Mouse (Mus musculus): ENCODE measurements around the gene Smim12. TPM values are rescaled to one million over a fixed set of nuclear protein-coding genes. Genes with fewer than 3 reads are reported as not detected.
A peak's percentile ranks its signal among the peaks of the same experiment; 100 is the strongest.

Smim12 gene
- polyA plus RNA-seq, 1 experiment: 24.2 TPM

DNA sequence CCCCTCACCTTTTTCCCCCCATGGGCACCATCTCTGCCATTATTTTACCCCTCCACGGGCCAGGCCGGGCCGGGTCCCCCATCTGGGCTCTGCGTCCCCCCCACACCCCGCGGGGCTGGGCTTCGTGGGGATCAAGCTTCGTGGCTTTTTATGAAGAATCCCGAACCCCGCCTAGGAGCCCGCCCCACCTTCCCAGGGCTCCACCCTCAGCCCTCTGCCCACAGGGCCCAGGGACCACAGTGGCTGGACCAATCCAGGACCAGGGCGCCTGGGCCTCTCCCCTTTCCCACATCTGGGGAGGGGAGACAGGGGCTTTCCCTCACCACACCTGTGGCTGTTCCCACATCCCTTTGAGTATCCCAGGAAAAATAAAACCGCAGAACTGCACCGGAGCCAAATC is 7.0 kb upstream of the Smim12 start:
- no peak for TF ChIP-seq CTCF (IDR thresholded peaks at IDR 0.05; ENCODE audit: control insufficient read depth, insufficient read depth, insufficient replicate concordance, low read depth, low read length)
- TF ChIP-seq POLR2A (IDR thresholded peaks at IDR 0.05; ENCODE audit: control insufficient read depth, low read depth, low read length): no peak
- no peak overlapping the region for H3K27ac ChIP-seq (ENCODE audit: control insufficient read depth, insufficient read depth, low read depth, low read length)
- peak overlapping the region; percentile 28 for H3K4me3 ChIP-seq (ENCODE audit: control insufficient read depth, low read depth, low read length)
- H3K4me1 ChIP-seq (ENCODE audit: control insufficient read depth, insufficient read depth, low read length): peaks cover 9% of the 10 kb centered on the region
- no peaks in the 10 kb centered on the region for H3K36me3 ChIP-seq (ENCODE audit: control insufficient read depth, insufficient read depth, low read length)
- H3K27me3 ChIP-seq (ENCODE audit: control insufficient read depth, insufficient read depth, low read length): no peaks in the 10 kb centered on the region

DNA sequence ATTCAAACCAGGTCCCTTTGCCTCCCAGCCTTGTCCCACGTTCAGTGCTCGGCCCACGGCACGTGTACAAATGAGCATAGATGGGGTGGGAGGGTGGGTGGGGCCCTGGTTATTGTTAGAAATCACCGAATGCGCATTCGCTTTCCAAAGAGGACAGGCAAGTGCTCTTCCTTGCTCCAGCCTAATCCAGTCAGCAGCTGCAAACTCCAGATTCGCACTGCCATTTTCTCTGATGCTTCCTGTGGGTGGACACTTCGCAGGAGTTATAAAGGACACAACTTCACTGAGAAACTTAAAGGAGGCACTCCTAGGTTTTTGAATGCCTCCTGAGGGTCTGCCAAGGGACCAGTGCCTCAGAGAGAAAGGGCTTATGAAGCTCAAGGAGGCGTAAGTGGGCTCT is 6.3 kb upstream of the Smim12 start:
- peaks cover 5% of the 10 kb centered on the region for H3K4me1 ChIP-seq (ENCODE audit: control insufficient read depth, insufficient read depth, low read length)
- H3K27ac ChIP-seq (ENCODE audit: control insufficient read depth, insufficient read depth, low read depth, low read length): no peak overlapping the region
- H3K27me3 ChIP-seq (ENCODE audit: control insufficient read depth, insufficient read depth, low read length): no peaks in the 10 kb centered on the region
- no peaks in the 10 kb centered on the region for H3K36me3 ChIP-seq (ENCODE audit: control insufficient read depth, insufficient read depth, low read length)
- TF ChIP-seq POLR2A (IDR thresholded peaks at IDR 0.05; ENCODE audit: control insufficient read depth, low read depth, low read length): no peak
- no peak for TF ChIP-seq CTCF (IDR thresholded peaks at IDR 0.05; ENCODE audit: control insufficient read depth, insufficient read depth, insufficient replicate concordance, low read depth, low read length)
- H3K4me3 ChIP-seq (ENCODE audit: control insufficient read depth, low read depth, low read length): no peak overlapping the region

DNA sequence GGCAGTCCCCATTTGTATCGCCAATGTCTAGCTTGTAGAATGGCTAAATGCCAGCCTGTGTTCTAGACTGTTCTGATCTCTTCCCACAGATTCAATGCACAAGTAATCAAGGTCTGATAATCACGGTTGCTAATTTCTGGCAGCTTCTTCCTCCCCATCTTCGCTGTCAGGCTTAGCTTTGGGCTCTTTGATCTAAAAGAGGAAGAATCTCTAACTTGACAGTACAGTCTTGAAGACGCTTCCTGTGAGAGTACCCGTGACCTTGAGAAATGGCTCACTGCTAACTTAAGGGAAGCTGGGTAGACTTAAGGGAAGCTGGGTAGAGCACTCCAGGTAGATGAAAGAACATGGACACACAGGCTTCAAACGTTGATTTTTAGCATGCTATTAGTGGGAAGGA is 888 bp upstream of the Smim12 start:
- TF ChIP-seq CTCF (IDR thresholded peaks at IDR 0.05; ENCODE audit: control insufficient read depth, insufficient read depth, insufficient replicate concordance, low read depth, low read length) (no peak), POLR2A (IDR thresholded peaks at IDR 0.05; ENCODE audit: control insufficient read depth, low read depth, low read length) (no peak)
- Histone ChIP-seq H3K27me3 (ENCODE audit: control insufficient read depth, insufficient read depth, low read length) (no peaks in the 10 kb centered on the region), H3K4me3 (ENCODE audit: control insufficient read depth, low read depth, low read length) (no peak overlapping the region), H3K27ac (ENCODE audit: control insufficient read depth, insufficient read depth, low read depth, low read length) (no peak overlapping the region), H3K4me1 (ENCODE audit: control insufficient read depth, insufficient read depth, low read length) (peaks cover 8% of the 10 kb centered on the region), H3K36me3 (ENCODE audit: control insufficient read depth, insufficient read depth, low read length) (no peaks in the 10 kb centered on the region)

DNA sequence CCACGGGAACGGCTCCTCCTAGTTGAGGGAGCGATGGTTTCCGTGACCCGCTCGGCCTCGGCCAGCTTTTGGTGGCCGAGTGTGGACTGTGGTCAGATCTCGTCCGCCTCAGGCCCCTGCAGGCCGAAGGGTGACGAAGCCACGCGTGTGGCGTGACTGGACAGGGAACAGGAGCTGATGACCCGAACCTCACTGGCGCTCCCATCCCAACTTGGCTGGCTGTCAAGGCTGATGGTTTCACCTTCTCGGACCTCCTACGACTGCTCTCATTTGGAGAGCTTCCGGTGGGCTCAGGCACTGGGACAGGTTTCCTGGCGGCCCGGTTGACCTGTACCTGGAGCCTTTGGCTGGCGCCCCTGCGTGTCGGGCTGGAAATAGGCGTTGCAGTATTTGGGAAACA is 369 bp downstream of the Smim12 start:
- TF ChIP-seq CTCF (IDR thresholded peaks at IDR 0.05; ENCODE audit: control insufficient read depth, insufficient read depth, insufficient replicate concordance, low read depth, low read length) (no peak), POLR2A (IDR thresholded peaks at IDR 0.05; ENCODE audit: control insufficient read depth, low read depth, low read length) (no peak)
- H3K27ac ChIP-seq (ENCODE audit: control insufficient read depth, insufficient read depth, low read depth, low read length): peak overlapping the region; percentile 91
- H3K36me3 ChIP-seq (ENCODE audit: control insufficient read depth, insufficient read depth, low read length): no peaks in the 10 kb centered on the region
- H3K4me1 ChIP-seq (ENCODE audit: control insufficient read depth, insufficient read depth, low read length): peaks cover 8% of the 10 kb centered on the region
- H3K4me3 ChIP-seq (ENCODE audit: control insufficient read depth, low read depth, low read length): peak overlapping the region; percentile 99
- no peaks in the 10 kb centered on the region for H3K27me3 ChIP-seq (ENCODE audit: control insufficient read depth, insufficient read depth, low read length)

DNA sequence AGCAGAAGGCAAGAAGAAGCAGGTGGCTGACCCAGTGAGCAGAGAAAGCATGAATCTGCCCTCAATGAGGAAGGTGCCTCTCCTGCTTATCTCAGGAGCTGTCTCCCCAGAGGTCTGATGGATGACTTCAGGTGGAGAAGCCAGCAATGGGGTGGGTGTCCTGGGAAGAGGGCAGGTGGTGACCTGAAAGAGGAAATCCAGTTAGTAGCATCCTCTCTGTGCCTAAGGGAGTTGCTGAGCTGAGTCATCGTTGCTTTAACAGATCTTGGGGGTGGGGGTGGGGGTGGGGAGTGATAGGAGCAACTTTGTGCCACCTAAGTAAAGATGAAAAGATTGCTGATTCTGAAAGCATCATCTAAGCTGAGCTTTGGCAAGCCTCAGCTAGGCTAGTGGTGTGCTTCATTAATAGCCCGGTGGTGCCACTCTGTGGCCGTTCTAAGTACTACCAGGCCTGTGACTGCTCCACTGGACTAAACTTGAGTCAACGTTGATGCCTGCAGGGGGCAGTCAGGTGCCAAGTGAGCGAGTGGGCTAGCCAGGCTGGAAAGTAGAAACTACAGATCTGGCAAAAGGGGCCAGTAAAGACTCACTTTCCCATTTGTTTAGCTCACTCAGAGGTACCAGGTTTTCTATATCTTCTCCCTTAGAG is 6.2 kb downstream of the Smim12 start:
- no peak overlapping the region for H3K27ac ChIP-seq (ENCODE audit: control insufficient read depth, insufficient read depth, low read depth, low read length)
- H3K36me3 ChIP-seq (ENCODE audit: control insufficient read depth, insufficient read depth, low read length): no peaks in the 10 kb centered on the region
- H3K4me3 ChIP-seq (ENCODE audit: control insufficient read depth, low read depth, low read length): no peak overlapping the region
- H3K4me1 ChIP-seq (ENCODE audit: control insufficient read depth, insufficient read depth, low read length): peaks cover 13% of the 10 kb centered on the region
- TF ChIP-seq CTCF (IDR thresholded peaks at IDR 0.05; ENCODE audit: control insufficient read depth, insufficient read depth, insufficient replicate concordance, low read depth, low read length) (peak; percentile 73; the same call in 1 of the 2 replicates), POLR2A (IDR thresholded peaks at IDR 0.05; ENCODE audit: control insufficient read depth, low read depth, low read length) (no peak)
- no peaks in the 10 kb centered on the region for H3K27me3 ChIP-seq (ENCODE audit: control insufficient read depth, insufficient read depth, low read length)

DNA sequence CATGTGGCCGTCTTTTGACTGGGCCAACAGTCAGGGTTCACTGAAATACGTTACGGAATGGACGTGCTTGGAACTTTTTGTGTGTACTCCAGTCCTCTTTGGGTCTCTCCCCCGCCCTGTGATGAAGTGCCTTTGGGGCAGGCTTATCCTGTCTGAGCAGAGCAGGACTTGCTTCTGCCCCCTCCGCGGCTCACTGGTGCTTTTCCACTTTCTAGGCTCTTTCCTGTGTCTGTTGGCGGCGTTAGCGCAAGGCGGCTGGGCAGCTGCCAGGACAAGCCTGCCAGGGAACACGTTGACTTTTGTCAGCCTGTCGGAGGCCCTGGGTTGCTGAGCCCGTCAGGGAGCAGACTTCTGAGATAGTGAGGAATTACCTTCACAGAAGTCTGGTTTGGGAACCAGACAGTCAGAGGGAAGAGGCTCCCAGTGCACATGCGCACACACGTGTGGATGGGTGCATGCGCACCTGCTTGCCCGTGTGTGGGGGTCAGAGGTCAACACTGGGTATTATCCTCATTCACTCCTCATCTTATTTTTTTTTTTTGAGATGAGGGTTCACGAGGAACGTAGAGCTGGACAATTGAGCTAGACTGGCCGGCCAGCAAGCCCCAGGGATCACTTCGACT is 8.5 kb downstream of the Smim12 start:
- no peaks in the 10 kb centered on the region for H3K36me3 ChIP-seq (ENCODE audit: control insufficient read depth, insufficient read depth, low read length)
- peak overlapping the region; percentile 83 for H3K4me3 ChIP-seq (ENCODE audit: control insufficient read depth, low read depth, low read length)
- TF ChIP-seq CTCF (IDR thresholded peaks at IDR 0.05; ENCODE audit: control insufficient read depth, insufficient read depth, insufficient replicate concordance, low read depth, low read length) (no peak), POLR2A (IDR thresholded peaks at IDR 0.05; ENCODE audit: control insufficient read depth, low read depth, low read length) (peak; percentile 67; the same call in 1 of the 2 replicates)
- peak overlapping the region; percentile 63 for H3K27ac ChIP-seq (ENCODE audit: control insufficient read depth, insufficient read depth, low read depth, low read length)
- no peaks in the 10 kb centered on the region for H3K27me3 ChIP-seq (ENCODE audit: control insufficient read depth, insufficient read depth, low read length)
- H3K4me1 ChIP-seq (ENCODE audit: control insufficient read depth, insufficient read depth, low read length): peaks cover 11% of the 10 kb centered on the region

DNA sequence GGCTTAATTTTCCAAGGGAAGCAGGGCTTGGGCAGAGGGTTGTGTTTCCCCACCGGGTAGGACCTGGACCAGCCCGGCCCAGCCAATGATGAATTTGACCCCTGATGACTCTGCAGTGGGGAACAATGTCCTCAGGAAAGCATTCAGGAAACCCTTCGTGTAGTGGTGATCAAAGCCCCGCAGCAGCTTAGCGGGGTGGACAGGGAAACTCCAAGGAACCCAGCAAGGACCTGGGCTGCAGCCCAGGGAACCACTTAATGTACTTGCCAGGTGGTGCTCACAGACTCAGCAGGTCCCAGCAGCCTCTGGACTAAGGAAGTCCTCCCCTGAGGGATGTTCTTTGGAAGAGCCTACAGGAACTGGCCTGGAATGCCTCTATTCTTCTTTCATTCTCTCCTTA is 13.2 kb downstream of the Smim12 start:
- Histone ChIP-seq H3K36me3 (ENCODE audit: control insufficient read depth, insufficient read depth, low read length) (no peaks in the 10 kb centered on the region), H3K4me1 (ENCODE audit: control insufficient read depth, insufficient read depth, low read length) (peaks cover 7% of the 10 kb centered on the region)
- no peak for TF ChIP-seq POLR2A (IDR thresholded peaks at IDR 0.05; ENCODE audit: control insufficient read depth, low read depth, low read length)
- no peak for TF ChIP-seq CTCF (IDR thresholded peaks at IDR 0.05; ENCODE audit: control insufficient read depth, insufficient read depth, insufficient replicate concordance, low read depth, low read length)

More for the DNA sequence above, 13.2 kb downstream of the Smim12 start:
- Histone ChIP-seq H3K4me3 (ENCODE audit: control insufficient read depth, low read depth, low read length) (no peak overlapping the region), H3K27me3 (ENCODE audit: control insufficient read depth, insufficient read depth, low read length) (no peaks in the 10 kb centered on the region), H3K27ac (ENCODE audit: control insufficient read depth, insufficient read depth, low read depth, low read length) (no peak overlapping the region)
